Mouse (Mus musculus) CD4-positive helper T cell, adult 2 months (primary cell): Measurements from ENCODE around the gene Pcbp3.

Source experiments
- DNase-seq: peaks from one replicate; pipeline ENCODE4 v3.0.0-alpha.2; 2012; ENCODE audit warnings: low read depth, missing footprints, low spot score

Gene Pcbp3

DNA sequence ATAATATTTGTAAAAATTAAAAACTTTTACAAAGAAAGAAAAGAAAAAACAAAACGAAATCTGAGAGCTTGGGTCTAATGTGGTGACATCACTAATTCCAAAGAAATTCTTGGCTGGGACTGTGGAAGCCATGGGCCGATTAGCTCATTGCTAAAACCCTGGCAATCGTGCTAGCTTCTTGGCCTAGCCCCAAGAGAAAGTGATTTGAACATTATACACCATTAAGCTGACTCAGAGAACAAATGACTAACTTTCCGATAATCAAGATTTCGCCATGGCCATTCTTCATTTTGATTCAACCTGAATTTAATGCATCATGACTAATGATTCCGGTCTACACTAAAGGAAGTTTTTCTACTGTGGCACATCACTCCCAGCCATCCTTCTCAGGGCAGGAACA, 30.6 kb downstream of the Pcbp3 start:
- no peak for DNase-seq

DNA sequence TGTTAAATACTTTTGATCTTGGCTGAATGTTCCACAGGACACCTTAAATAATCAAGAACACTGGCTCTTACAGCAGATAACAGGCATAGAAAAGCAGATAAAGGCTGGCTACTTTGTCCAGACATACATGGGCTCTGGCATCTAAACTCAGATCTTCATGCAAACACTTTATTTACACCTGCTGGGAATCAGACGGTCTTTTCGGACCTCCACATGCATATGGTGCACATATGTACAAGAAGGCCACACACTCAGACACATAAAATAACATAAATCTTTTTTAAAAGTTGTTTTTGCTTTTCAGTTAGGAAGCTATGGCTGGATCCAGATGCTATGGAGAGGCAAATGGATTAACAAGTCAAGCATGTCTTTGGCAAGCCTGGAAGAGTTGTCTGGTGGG, 37.2 kb downstream of the Pcbp3 start:
- no peak for DNase-seq

DNA sequence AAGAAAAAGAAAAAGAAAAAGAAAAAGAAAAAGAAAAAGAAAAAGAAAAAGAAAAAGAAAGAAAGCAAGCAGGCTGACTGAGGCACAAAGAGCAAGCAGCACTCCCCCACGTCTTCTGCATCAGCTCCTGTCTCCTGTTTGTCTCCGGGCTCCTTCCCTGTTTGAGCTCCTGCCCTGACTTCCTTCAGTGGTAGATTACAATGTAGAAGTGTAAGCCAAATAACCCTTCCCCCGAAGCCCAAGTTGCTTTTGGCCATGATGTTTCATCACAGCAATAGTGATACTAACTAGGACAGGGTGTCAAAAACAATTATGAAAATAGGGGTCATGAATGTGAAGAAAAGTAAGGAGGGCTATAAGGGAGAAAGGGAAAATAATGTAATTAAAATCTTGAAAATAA, 43.6 kb downstream of the Pcbp3 start:
- DNase-seq = no peak

DNA sequence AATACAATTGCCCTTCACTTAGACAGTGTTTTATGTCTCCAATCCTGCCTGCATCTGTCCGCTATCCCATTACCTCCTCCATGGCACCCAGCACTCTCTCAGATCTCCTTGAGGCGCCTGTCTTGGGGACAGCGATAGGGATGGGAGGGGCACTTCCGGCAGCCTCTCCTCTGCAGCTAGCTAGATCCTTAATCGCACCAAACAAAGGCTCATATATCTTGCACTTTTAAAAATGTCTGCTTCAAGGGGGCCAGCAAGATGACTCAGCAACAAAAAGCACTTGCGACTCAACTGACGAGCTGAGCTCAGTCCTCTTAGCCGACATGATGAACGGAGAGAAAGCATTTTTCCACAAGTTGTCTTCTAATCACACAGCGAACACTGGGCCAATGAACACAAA, 55.3 kb downstream of the Pcbp3 start:
- DNase-seq = no peak

DNA sequence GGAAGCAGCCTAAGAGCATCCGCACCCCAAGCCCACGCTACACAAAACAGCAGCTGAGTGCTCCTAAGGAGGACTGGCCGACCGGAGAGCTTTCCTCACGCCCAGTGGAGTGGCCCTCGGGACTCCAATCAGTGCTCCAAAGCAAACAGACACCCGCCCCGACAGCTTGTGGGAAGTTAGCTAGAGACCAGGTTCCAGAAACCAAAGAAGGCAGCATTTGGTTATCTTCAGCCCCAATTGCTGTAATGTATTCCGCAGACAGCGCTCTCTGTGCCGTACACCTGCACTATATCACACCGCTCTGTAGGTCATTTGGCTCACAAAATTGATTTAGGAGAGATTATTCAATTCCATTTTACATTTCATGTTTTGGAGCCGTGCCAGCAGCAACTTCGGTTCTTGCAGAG, 55.7 kb downstream of the Pcbp3 start:
- DNase-seq = no peak

DNA sequence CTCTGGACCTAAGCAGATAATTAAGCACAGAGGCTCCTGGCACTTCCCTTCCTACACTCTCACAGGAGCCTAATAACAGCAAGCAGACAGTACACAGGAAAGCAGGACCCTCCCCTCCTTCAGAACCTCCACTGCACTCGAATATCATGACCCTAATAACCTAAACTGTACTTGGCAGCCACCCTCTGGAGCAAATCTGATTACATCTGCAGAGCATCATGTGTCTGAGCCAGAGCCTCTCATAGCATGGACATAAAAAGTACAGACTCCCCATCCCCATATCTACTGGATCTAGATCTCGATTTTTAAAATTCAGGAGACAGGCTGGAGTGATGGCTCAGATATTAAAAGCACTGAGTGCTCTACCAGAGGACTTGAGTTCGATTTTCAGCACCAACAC, 58.0 kb downstream of the Pcbp3 start:
- no peak for DNase-seq

DNA sequence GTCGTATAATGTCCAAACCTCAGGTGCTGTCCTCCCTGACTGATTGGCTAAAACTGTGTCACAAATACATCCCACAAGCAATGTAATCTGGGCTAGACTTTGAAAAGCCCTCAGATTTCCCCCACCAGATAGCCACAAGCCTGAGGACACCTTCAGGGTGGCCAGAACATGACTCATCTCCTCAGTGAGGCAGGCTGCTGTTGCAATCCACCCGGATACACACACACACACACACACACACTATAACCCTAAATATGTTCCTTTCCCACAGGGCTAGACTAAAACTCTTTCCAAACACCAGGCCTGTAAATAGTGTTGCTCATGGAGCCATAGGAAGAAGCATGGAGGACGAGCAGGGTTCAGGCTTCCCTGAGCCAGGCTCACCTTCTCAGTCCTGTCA, 58.6 kb downstream of the Pcbp3 start:
- DNase-seq = no peak

DNA sequence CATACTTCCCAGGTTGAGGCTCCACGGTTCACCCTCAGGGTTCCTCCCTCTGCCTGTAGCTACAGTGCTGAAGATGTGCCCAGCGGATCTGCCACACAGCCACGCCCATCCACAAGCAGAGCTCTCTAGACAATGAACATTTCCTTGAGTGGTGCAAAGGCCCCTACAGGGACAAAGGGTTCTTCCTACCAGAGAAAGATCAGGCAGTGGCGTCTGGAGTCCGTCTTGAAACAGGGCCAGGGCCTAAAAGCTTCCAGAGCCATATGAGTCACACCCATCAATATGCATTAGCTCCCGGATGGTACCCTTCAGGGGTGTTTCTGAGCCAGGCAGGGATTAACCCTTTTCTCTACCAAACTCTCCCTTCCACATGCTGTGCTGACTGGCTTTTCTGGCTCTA, 59.1 kb downstream of the Pcbp3 start:
- no peak for DNase-seq

DNA sequence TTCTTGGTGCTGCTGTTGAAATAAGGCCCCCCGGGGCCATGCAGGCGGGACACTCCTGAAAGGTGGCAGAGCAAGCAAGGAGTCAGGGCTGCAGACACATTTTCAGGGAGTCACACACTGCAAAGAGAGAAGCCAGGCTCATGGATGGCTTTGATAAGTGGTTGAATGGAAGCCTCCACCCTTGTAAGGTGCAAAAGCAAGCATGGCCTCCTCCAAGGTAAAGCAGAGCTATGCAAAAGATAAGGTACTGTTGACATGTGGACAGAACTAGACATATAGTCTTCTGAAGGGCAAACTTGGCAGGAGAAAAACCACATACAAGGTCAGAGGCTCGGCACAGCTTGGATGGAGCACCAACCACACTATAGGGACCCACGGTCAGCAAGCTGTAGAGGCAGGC, 63.3 kb downstream of the Pcbp3 start:
- DNase-seq = no peak

DNA sequence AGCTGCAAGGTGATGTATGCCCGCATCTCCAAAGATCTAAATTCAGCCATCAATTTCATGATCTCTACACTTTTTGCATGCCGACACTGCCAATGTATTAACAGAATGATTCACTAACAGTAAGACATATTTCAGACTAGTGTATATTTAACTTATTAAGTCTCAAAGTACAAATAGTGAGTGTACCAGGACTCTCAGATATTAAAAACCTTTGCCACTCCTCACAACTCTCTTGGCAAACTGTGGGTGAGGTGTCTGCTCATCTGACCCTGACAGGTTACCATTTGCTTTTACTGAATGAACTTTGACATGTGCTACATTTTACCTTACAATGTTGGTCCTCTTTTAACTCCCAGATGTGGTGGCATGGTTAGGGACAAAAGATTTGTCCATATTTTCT, 70.2 kb downstream of the Pcbp3 start:
- DNase-seq = no peak

DNA sequence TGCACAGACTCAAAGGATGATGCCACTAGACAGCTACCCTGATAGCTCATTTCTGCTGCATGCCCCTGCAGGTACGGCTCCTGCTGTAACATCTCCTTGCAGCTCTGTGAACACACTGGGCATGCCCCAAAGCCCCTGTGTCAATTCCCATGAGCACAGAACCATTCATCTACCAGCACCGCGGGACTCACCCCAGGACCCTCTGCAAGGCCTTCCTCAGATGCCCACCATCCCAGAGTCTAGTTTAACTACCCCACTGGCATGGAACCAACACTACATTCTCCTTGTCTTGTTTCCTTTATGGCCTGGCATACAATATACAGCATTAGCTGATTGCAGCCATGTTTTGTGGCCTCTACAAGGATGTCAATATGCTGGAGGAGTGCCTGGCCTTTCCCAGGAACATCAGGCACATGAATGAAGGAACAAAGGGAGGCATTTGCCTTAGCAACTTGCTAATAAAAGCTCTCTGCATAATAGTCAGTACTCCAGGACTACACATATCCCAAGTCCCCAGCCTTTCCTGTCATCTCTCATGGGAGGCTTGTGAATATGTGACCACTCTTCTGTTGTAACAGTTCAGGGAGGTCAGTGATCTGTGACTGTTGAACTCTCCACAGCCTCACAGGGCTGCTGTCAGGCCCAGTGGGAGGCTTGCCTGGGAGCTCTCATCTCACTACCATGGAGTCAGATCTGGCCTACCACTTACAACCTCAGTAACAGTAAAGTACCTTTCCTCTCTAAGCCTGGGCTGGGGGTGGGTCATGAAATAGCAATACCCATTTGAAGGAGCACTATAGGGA, 78.0 kb downstream of the Pcbp3 start:
- DNase-seq = no peak

DNA sequence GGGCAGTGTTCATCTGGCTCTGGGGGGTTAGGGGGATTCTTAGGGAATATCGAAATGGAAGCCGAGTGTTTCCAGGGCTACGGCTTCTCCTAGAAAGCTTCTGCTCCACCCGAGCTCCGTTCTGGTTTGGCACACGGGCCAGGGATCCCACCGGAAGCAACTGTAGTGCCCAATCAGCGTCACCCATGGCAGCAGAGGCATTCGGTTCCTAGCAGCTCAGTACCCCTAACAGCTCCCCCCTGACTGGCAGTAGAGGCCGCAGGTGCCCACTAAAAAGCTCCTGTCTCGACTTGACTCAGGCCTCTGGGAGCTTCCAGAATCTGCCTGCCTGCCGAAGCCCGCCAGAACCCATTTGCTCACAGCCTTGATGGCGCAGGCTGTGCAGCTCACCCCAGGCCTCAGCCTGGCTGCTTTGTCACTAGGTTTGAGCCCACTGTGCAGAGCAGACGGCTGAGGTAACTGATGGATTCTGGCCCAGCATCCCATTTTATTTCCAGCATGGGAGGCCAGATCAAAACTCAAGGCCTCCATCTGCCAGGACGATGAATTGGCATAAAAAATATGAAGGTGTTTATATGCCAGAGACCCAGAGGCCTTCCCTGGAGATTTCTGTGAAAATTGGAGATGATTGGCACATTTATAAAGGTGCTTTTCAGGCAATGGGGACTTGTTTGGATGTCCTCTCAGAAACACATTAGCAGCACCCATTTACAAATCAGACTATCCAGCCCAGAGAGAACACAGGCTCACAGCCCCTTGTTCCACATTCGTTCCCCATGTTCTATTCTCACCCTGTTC, 78.8 kb downstream of the Pcbp3 start:
- no peak for DNase-seq

DNA sequence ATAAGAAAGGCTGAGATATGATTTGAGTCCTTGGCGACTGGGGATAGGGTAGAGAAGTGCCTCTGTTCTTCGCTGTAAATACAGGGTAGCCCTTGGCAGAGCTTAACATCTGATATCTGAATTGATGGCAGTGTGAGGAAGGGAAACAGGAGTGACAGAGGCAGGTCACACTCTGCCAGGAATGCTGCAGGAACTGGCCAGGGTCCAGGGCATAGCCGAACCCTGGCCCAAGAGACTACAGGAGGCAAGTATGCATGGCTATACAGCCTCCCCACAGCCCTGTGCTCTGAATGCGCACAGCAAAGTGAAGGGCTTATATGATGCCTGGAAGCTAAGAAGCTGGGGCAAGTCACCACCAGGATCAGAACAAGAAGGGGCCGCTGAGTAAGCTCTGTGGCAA, 79.8 kb downstream of the Pcbp3 start:
- no peak for DNase-seq

DNA sequence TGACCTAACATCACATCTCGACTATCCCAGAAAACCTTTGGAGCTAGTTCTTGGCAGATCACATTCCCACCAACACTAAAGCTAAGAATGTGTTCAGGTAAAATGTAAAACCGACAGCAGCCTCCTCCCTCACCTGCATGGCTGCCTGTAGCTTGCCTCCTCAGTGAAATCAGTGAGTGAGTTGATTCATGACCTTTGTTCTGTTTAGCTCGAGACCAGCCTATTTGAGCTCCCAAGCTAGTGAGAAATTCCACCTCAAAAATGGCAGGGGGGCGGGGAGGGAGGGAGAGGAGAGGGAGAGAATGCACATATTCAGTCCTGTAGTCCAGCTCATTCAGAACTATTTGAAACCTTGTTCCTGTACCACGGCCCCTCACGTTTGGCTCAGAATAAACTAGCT, 86.4 kb downstream of the Pcbp3 start:
- DNase-seq = no peak

DNA sequence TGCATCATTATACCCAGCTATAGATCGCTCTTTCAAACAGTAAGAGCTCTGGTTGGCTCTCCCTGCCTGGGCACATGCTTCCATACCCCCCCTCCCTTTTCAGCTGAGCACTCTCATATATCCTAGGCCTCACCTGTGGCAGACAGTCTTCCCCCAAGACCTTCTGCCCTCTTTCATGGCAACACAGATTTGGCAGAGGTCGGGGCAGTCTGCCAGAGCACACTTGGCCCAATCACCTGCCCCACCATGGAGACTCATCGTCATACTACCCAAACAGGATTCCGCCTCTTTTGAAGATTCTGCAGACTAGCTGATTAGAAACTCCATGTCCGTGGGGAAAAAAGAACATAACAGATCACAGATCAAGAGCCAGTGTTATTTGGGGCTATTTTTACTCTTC, 86.8 kb downstream of the Pcbp3 start:
- no peak for DNase-seq

DNA sequence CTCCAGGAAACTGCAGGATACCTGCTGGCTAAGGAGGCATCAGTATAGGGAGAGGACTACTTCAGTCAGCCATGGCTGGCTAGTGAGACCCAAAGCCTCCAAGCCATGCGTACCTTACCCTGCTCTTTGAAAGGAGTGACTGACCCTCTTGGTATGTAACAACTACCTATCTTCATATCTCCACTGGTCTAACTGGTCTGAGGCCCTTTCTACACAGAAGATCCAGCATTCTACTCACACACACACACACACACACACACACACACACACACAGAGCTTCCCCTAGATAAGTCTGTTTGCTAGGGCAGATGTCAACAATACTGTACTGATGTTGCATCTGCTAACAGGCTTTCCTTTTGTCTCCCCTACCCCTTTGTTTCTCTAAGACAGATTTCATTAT, 87.3 kb downstream of the Pcbp3 start:
- no peak for DNase-seq

DNA sequence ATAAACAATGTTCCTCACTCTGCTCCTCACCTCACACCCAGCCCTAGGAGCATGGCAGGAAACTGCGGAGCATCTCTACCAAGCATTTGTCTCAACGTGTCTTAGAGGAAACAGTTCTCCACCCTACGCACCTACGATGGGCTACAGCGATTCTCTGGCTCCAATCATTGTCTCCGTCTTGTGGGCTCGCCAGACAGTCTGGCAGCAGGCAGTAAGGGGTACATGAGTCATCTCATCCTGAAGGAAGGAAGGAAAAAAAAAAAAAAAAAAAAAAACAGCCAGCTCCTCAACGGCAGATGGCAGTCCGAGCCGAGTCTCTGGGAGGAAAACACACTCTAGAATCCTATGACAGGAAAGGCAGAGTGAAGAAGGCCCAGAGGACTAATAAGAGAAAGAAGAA, 87.7 kb downstream of the Pcbp3 start:
- no peak for DNase-seq

DNA sequence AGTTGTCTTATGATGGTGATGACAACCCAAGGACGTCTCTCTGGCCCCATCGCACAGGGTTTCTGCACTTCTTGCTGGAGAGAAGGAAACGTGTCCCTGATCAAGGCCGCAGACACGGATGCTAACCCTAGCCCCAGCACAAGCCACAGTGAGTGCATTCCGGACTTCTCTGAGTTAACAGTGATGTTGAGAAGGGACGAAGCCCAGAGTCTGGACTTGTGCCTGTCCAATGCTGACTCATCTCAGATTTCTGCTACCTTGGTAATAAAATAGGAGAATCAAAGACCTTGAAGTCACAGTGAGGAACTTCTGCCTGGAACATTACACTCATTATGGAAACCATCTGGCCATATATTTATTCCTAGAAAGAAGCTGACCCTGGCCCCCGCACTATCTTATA, 89.0 kb downstream of the Pcbp3 start:
- no peak for DNase-seq

DNA sequence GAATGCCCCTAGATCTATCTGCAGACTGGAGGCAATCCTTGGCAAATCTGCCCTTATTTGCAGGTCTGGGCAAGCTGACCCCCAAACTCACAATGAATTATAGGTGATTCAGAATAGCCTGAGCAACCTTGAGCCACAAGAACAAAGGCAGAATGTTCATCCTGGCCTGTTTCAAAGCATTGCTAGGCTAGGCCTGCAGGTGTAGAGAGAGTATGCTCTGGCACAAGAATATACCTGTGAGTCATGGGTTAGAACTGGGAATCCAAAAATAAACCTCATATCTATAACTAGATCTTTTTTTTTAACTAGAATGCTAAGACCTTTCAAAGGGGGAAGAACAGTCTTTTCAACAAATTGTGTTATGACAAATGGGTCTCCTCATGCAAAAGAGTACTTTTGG, 95.8 kb downstream of the Pcbp3 start:
- DNase-seq = no peak

DNA sequence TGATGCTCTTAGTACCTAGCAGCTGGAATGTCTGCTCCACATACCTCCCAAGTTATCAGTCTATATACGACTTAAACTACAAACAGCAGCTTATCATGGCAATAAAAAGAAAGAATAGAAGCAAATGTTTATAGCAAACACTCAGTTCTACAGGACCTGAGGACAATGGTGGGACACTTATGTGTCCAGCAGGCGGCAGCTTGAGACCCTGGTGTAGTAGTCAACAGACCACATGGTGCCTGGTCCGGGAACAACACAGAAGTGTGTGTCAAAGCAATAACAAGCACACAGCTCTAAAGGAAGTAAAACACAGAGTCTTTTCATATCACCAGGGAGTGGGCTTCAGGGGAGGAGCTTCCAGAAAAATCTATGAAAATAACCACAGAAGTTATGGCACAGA, 100.7 kb downstream of the Pcbp3 start:
- no peak for DNase-seq

DNA sequence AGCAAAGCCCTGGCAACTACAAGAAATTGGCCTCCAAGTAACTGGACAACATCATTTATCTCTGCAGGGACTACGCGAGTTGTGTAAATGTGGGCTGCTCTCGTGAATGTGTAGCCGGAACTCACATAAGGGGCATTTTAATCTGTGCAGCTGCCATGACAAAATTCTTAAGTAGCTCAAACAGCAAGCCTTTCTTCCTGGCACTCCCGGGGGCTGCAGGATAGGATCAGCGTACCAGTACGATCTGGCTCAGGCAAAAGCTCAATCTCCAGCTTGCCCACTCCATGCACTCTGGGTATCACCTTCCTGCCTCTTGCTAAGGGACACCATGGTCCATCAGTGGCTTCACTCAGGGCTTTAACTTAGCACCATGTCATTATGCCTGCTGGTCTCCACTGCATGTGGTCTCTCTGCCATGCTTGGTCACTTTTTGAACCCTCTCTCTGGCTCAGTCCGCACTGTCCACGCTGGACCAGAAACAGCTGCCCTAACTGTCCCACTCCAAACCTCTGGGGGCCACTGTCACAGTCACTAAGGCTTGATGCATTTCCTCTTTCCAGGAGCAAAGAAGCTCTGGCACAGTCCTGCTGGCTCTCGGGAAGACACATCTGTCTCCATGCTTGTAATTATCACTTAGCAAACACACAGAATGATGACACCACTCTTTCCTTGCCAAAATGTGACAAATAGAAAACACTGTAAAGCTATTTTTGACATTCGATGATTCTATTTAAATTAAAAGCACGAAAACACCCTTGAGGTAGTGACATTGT, 102.1 kb downstream of the Pcbp3 start:
- no peak for DNase-seq

DNA sequence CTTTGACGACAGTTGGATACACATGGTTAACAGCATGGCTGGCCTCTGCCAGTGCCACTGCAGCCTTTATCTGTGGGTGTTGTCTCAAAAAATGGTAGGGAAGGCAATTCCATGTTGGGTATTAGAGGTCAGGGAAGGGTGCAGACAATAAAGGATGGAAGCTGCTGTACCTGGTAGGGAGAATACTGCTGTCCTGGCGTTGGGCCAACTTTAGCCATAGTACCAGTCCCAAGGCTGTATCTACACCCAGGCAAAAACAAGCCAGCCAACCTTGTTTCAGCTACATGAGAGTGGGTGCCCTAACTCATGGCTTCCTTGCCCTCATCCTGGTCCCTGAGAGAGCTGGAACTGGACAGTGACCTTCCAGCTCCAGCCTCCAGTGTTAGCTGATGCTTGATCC, 103.8 kb downstream of the Pcbp3 start:
- DNase-seq = no peak

DNA sequence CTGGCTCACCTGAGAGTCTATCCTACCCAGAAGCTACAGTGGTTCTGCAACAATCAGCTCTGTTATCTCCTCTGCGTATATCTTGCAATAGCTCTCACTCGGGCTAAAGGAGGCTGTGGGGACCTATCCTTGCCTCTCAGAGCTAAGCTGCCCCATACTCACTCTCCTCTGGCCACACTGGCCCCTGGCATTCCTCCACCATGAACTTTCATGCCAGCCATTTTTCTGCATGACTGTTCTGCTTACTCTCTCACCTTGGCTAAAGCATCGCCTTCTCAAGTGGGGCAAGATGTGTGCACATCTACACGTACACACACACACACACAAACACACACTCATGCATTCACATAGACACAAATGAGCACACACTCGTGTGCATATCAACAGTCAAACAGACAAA, 115.2 kb downstream of the Pcbp3 start:
- DNase-seq = no peak
